ENCODE assay signal across 8 mouse cellular contexts in genomic region chr11:70001865-70002264, GRCm38 (mm10). TPM values are rescaled to one million over a fixed set of nuclear protein-coding genes. Genes with fewer than 3 reads are reported as not detected.
DNase-seq lines count a peak whose midpoint lies in the region; ATAC-seq and TF ChIP-seq lines count a peak whose summit lies in the region.

No protein-coding gene starts in this region.

- no peak overlapping the region for H3K27ac ChIP-seq in forebrain, embryonic 15.5 days (replicated peaks)

- H3K9ac ChIP-seq in forebrain, embryonic 15.5 days (replicated peaks) = no peak overlapping the region

- DNase-seq in G1E (ENCODE audit: low spot score) = no peak
- DNase-seq in kidney, postnatal 14 days = peak; percentile 50
- peak; percentile 59 to 63 for DNase-seq in thymus, postnatal 36 days
- no peak for DNase-seq in urinary bladder, postnatal 10 days (ENCODE audit: low spot score)

- peak; percentile 68 for TF ChIP-seq CTCF in G1E (IDR thresholded peaks at IDR 0.05; ENCODE audit: low read depth, low read length)

- ATAC-seq in erythroblast, adult 5-6 weeks (replicated peaks; ENCODE audit: low FRiP score, poor library complexity, severe bottlenecking) = no peak
- no peak for ATAC-seq in G1E (ENCODE audit: extremely low read depth, insufficient number of reproducible peaks, low FRiP score, poor library complexity, severe bottlenecking)
- no peak for ATAC-seq in forebrain, embryonic 15.5 days (replicated peaks)
- peak; percentile 35; the same call in 1 of the 2 replicates for ATAC-seq in megakaryocyte-erythroid progenitor cell, adult 5-6 weeks (replicated peaks; ENCODE audit: low FRiP score, low TSS enrichment, poor library complexity, severe bottlenecking)

- H3K9me3 ChIP-seq in erythroblast, embryonic 14.5 days (ENCODE audit: control insufficient read depth, low read length) = no peaks in the 10 kb centered on the region
- no peaks in the 10 kb centered on the region for H3K9me3 ChIP-seq in G1E (replicated peaks)
- H3K9me3 ChIP-seq in forebrain, embryonic 15.5 days = no peaks in the 10 kb centered on the region

- peaks cover 57% of the 10 kb centered on the region for H3K4me1 ChIP-seq in erythroblast, embryonic 14.5 days (ENCODE audit: control insufficient read depth)
- H3K4me1 ChIP-seq in G1E (ENCODE audit: insufficient read depth, low read depth, low read length) = peaks cover 76% of the 10 kb centered on the region
- H3K4me1 ChIP-seq in forebrain, embryonic 15.5 days = peaks cover 46% of the 10 kb centered on the region

- H3K36me3 ChIP-seq in erythroblast, embryonic 14.5 days (ENCODE audit: control insufficient read depth) = peaks cover 54% of the 10 kb centered on the region
- peaks cover 82% of the 10 kb centered on the region for H3K36me3 ChIP-seq in G1E (replicated peaks)
- H3K36me3 ChIP-seq in forebrain, embryonic 15.5 days = peaks cover 41% of the 10 kb centered on the region

- peak overlapping the region; percentile 4 for H3K4me3 ChIP-seq in erythroblast, embryonic 14.5 days (replicated peaks)
- H3K4me3 ChIP-seq in G1E (ENCODE audit: low read depth, low read length) = peak overlapping the region; percentile 5; the same call in 1 of the 2 replicates
- H3K4me3 ChIP-seq in forebrain, embryonic 15.5 days = peak overlapping the region; percentile 85

- H3K4me2 ChIP-seq in forebrain, embryonic 15.5 days (replicated peaks) = peak overlapping the region; percentile 72

- H3K27me3 ChIP-seq in erythroblast, embryonic 14.5 days (ENCODE audit: control insufficient read depth) = no peaks in the 10 kb centered on the region
- H3K27me3 ChIP-seq in G1E (ENCODE audit: insufficient read depth, low read length) = no peaks in the 10 kb centered on the region
- H3K27me3 ChIP-seq in forebrain, embryonic 15.5 days = no peaks in the 10 kb centered on the region

RNA-seq across cellular contexts. Expression of gene Dvl2, which starts 1.5 kb away (rescaled TPM):
- 0.48 and 0.76 TPM in 2 replicates for polyA plus RNA-seq in erythroblast, embryonic 14.5 days (2012)
- 1.3 and 4.2 TPM in 2 replicates for total RNA-seq in erythroblast, adult 5-6 weeks (2015; ENCODE audit: low replicate concordance)
- total RNA-seq in erythroblast, adult 5-6 weeks (2017; ENCODE audit: low replicate concordance) = 2.1 and 7.4 TPM in 2 replicates
- total RNA-seq in G1E (2014; fragmentation: Nextera tagmentation) (32.7 and 39.8 TPM in 2 replicates), G1E (2017) (44.8 and 49.6 TPM in 2 replicates)
- polyA plus RNA-seq in G1E (2012) = 66.5 and 71.8 TPM in 2 replicates
- polyA plus RNA-seq in forebrain, embryonic 15.5 days (2015; fragmentation: Nextera tagmentation; extraction: Ambion mirVana) = 35.3 and 37.5 TPM in 2 replicates
- 20.3 and 30.0 TPM in 2 replicates for total RNA-seq in megakaryocyte-erythroid progenitor cell, adult 5-6 weeks (2014; fragmentation: Nextera tagmentation)
- total RNA-seq in megakaryocyte-erythroid progenitor cell, adult 5-6 weeks (2017) = 15.8 and 20.8 TPM in 2 replicates

RNA-seq across cellular contexts. Expression of gene Phf23, which starts 6.3 kb away (rescaled TPM):
- polyA plus RNA-seq in erythroblast, embryonic 14.5 days (2012) = 4.5 and 5.5 TPM in 2 replicates
- total RNA-seq in erythroblast, adult 5-6 weeks (2015; ENCODE audit: low replicate concordance) = 8.5 and 11.3 TPM in 2 replicates
- 7.4 and 11.0 TPM in 2 replicates for total RNA-seq in erythroblast, adult 5-6 weeks (2017; ENCODE audit: low replicate concordance)
- total RNA-seq in G1E (2014; fragmentation: Nextera tagmentation) = 47.0 and 56.4 TPM in 2 replicates
- 84.0 and 84.4 TPM in 2 replicates for total RNA-seq in G1E (2017)
- polyA plus RNA-seq in G1E (2012) = 92.1 and 95.5 TPM in 2 replicates
- polyA plus RNA-seq in forebrain, embryonic 15.5 days (2015; fragmentation: Nextera tagmentation; extraction: Ambion mirVana) = 71.5 and 75.6 TPM in 2 replicates
- 49.1 and 53.9 TPM in 2 replicates for total RNA-seq in megakaryocyte-erythroid progenitor cell, adult 5-6 weeks (2014; fragmentation: Nextera tagmentation)
- 46.2 and 53.7 TPM in 2 replicates for total RNA-seq in megakaryocyte-erythroid progenitor cell, adult 5-6 weeks (2017)

RNA-seq across cellular contexts. Expression of gene Gabarap, which starts 10.9 kb away (rescaled TPM):
- 50.2 and 55.8 TPM in 2 replicates for polyA plus RNA-seq in erythroblast, embryonic 14.5 days (2012)
- 328 and 394 TPM in 2 replicates for total RNA-seq in erythroblast, adult 5-6 weeks (2015; ENCODE audit: low replicate concordance)
- 127 and 214 TPM in 2 replicates for total RNA-seq in erythroblast, adult 5-6 weeks (2017; ENCODE audit: low replicate concordance)
- total RNA-seq in G1E (2014; fragmentation: Nextera tagmentation) (762 and 788 TPM in 2 replicates), G1E (2017) (569 and 637 TPM in 2 replicates)
- 265 and 345 TPM in 2 replicates for polyA plus RNA-seq in G1E (2012)
- polyA plus RNA-seq in forebrain, embryonic 15.5 days (2015; fragmentation: Nextera tagmentation; extraction: Ambion mirVana) = 610 and 626 TPM in 2 replicates
- 267 and 278 TPM in 2 replicates for total RNA-seq in megakaryocyte-erythroid progenitor cell, adult 5-6 weeks (2014; fragmentation: Nextera tagmentation)
- total RNA-seq in megakaryocyte-erythroid progenitor cell, adult 5-6 weeks (2017) = 222 and 223 TPM in 2 replicates

RNA-seq across cellular contexts. Expression of gene Acadvl, which starts 13.3 kb away (rescaled TPM):
- 2.9 and 3.2 TPM in 2 replicates for polyA plus RNA-seq in erythroblast, embryonic 14.5 days (2012)
- total RNA-seq in erythroblast, adult 5-6 weeks (2015; ENCODE audit: low replicate concordance) = 23.6 and 48.4 TPM in 2 replicates
- total RNA-seq in erythroblast, adult 5-6 weeks (2017; ENCODE audit: low replicate concordance) = 18.6 and 20.4 TPM in 2 replicates
- total RNA-seq in G1E (2014; fragmentation: Nextera tagmentation) (16.3 and 21.7 TPM in 2 replicates), G1E (2017) (31.1 and 31.7 TPM in 2 replicates)
- polyA plus RNA-seq in G1E (2012) = 16.3 and 21.0 TPM in 2 replicates
- 57.0 and 60.7 TPM in 2 replicates for polyA plus RNA-seq in forebrain, embryonic 15.5 days (2015; fragmentation: Nextera tagmentation; extraction: Ambion mirVana)
- 50.8 and 85.0 TPM in 2 replicates for total RNA-seq in megakaryocyte-erythroid progenitor cell, adult 5-6 weeks (2014; fragmentation: Nextera tagmentation)
- 58.1 and 70.7 TPM in 2 replicates for total RNA-seq in megakaryocyte-erythroid progenitor cell, adult 5-6 weeks (2017)

RNA-seq across cellular contexts. Expression of gene Dlg4, which starts 14.9 kb away (rescaled TPM):
- polyA plus RNA-seq in erythroblast, embryonic 14.5 days (2012) = 0.10 and 0.19 TPM in 2 replicates
- 7.7 TPM in 1 of 2 replicates, not detected in the other for total RNA-seq in erythroblast, adult 5-6 weeks (2015; ENCODE audit: low replicate concordance)
- 0.17 and 0.84 TPM in 2 replicates for total RNA-seq in erythroblast, adult 5-6 weeks (2017; ENCODE audit: low replicate concordance)
- total RNA-seq in G1E (2014; fragmentation: Nextera tagmentation) (10.9 and 14.0 TPM in 2 replicates), G1E (2017) (1.1 and 2.2 TPM in 2 replicates)
- polyA plus RNA-seq in G1E (2012) = 8.8 and 12.1 TPM in 2 replicates
- polyA plus RNA-seq in forebrain, embryonic 15.5 days (2015; fragmentation: Nextera tagmentation; extraction: Ambion mirVana) = 27.8 and 29.8 TPM in 2 replicates
- 2.1 and 3.0 TPM in 2 replicates for total RNA-seq in megakaryocyte-erythroid progenitor cell, adult 5-6 weeks (2014; fragmentation: Nextera tagmentation)
- total RNA-seq in megakaryocyte-erythroid progenitor cell, adult 5-6 weeks (2017) = 0.23 and 0.76 TPM in 2 replicates

Comparison
In these comparisons a context has a peak if more than half of its experiments do, and no peak if none do; other contexts are left out.
1. H3K4me3 ChIP-seq: peak in every context shown above with its lines; median percentile 85 in forebrain, embryonic 15.5 days; 5 in G1E; 4 in erythroblast, embryonic 14.5 days.
2. DNase-seq: peak in kidney, postnatal 14 days (single experiment) and thymus, postnatal 36 days (2 of 2); none in G1E (single experiment) and urinary bladder, postnatal 10 days (single experiment).